Mouse (Mus musculus) heart, adult 2 months (tissue): ENCODE results near the gene Chrna1. TPM values are rescaled to one million over a fixed set of nuclear protein-coding genes. Genes with fewer than 3 reads are reported as not detected.

Experiments used
- DNase-seq, 2 experiments: peaks; one replicate each; pipeline ENCODE4 v3.0.0; 2021
- H3K27ac ChIP-seq: fragments of 200-600 bp; 2 replicates; pipeline ENCODE4 v1.8.1; 2022
- H3K27me3 ChIP-seq: fragments of 200-500 bp; 2 replicates; pipeline ENCODE4 v1.6.1; 2012; ENCODE audit warnings: mild to moderate bottlenecking, low read length, inconsistent platforms, mixed read lengths; ENCODE audit not compliant: control insufficient read depth, insufficient read depth
- H3K36me3 ChIP-seq: fragments of 200-500 bp; 2 replicates; pipeline ENCODE4 v1.6.1; 2012; ENCODE audit warnings: low read length, inconsistent platforms; ENCODE audit not compliant: control insufficient read depth, insufficient read depth
- H3K4me1 ChIP-seq: fragments of 200-500 bp; 2 replicates; pipeline ENCODE4 v1.6.1; 2011; ENCODE audit warnings: low read length; ENCODE audit not compliant: control insufficient read depth, insufficient read depth
- H3K4me3 ChIP-seq: fragments of 200-600 bp; 2 replicates; pipeline ENCODE4 v1.8.1; 2022
- H3K79me2 ChIP-seq: fragments of 200-500 bp; replicated peaks from 2 replicates; pipeline ENCODE4 v1.6.1; 2012; ENCODE audit warnings: mild to moderate bottlenecking, inconsistent platforms, low read length, moderate library complexity, mixed read lengths; ENCODE audit not compliant: control insufficient read depth, insufficient read depth
- H3K9ac ChIP-seq: fragments of 200-500 bp; 2 replicates; pipeline ENCODE4 v1.6.1; 2012; ENCODE audit warnings: low read depth, mild to moderate bottlenecking, control low read depth, inconsistent platforms, low read length, mixed read lengths
- CTCF ChIP-seq: fragments of 200-600 bp; IDR thresholded peaks from 2 replicates; pipeline ENCODE4 v1.8.1; 2022; ENCODE audit warnings: antibody characterized with exemption, mild to moderate bottlenecking, moderate library complexity
- EP300 ChIP-seq: fragments of 200-500 bp; IDR thresholded peaks from 2 replicates; pipeline ENCODE4 v1.6.1; 2011; ENCODE audit warnings: low read depth, low read length, control low read depth; ENCODE audit not compliant: insufficient read depth
- POLR2A ChIP-seq: fragments of 200-500 bp; IDR thresholded peaks from 2 replicates; pipeline ENCODE4 v1.6.1; 2011; ENCODE audit warnings: mild to moderate bottlenecking, low read depth, low read length, control low read depth; ENCODE audit not compliant: insufficient read depth
- WGBS: fragments of 180-500 bp; shearing (Covaris S2); methylation state at CpG from one replicate; pipeline ENCODE4 v1.1.7; 2018; 5-methylcytosine and 5-hydroxymethylcytosine counted together
- intact Hi-C: fragments of 180-260 bp; cut with DNase I; formaldehyde crosslinking; loops from one replicate; pipeline ENCODE4 v1.15.1; 2025
- polyA plus RNA-seq: library from polyadenylated mRNA; depleted of rRNA; stranded (reverse); fragments of >200 nt; gene quantifications from 2 replicates; pipeline ENCODE4 v1.2.3, GENCODE M21; 2012
- total RNA-seq, 2 experiments: library from RNA; stranded (reverse); gene quantifications; 2 replicates each; pipeline ENCODE4 v1.2.3; 2021

Chrna1 gene
- total and polyA plus RNA-seq, 3 experiments: 0.04 TPM; not detected in 2

DNA sequence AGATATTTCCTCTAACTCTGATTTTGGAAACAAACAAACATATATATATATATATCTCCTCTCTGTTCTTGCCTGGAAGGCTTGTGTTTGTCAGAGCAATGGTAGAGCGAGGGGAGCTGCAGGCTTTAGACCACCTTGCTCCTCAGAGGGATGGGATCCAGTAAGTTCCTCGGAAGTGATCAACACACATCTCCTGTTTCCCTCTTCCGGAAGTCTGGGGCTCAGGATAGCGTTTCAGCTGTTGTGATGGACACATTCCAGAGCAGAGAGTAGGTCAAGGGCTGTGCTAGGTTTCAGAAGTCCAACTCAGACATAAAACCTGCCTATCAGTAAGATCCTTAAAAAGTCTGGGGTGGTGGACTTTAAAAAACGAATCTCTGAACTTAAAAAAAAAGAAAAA, 970 bp downstream of the Chrna1 start:
- intact Hi-C loops: no loop called here
- Histone ChIP-seq H3K79me2 (no peaks in the 10 kb centered on the region), H3K4me3 (no peak overlapping the region), H3K27me3 (no peaks in the 10 kb centered on the region), H3K9ac (no peak overlapping the region), H3K27ac (no peak overlapping the region), H3K36me3 (no peaks in the 10 kb centered on the region), H3K4me1 (no peaks in the 10 kb centered on the region)
- 33% methylated on average over 5 of the region's 5 CpGs for WGBS
- no peak for DNase-seq
- no peak for TF ChIP-seq POLR2A
- no peak for TF ChIP-seq CTCF
- no peak for TF ChIP-seq EP300

DNA sequence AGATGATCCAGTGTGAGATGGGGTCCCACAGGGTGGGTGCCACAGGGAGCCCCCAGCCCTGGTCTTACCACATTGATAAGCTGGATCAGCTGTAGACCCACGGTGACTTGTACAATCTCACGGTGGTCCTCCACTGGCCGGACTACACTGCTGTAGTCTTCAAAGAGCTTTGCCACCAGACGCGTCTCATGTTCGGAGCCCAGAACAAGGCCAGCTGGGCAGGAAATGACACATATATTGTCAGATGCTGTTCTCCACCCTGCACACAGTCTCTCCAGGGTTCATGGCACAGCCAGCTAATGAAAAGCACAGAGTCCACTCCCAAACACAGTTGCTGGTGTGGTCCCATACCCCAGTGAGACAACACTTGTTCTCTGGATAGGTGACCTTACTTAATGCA, 5.7 kb downstream of the Chrna1 start:
- WGBS: 45% methylated on average over 6 of the region's 6 CpGs

DNA sequence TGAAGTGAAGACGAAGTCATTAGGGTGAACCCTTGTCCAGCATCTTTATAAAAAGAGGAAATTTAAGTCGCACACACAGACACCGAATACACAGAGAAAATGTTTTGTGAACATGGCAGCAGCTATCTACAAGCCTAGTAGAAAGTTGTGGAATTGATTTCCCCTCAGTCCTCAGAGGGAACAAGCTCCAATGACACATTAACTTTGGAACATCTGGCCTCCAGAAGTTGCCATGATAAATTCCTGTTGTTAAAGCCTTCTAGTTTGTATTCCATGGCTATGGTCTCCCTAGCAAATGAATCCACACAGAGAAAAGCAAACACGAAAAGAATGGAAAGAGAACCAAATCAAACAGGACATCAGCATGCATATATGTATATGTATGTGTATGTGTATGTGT, 6.6 kb downstream of the Chrna1 start:
- H3K4me3 ChIP-seq: no peak overlapping the region
- intact Hi-C loops: no loop called here
- TF ChIP-seq POLR2A: no peak
- no peak for TF ChIP-seq CTCF
- TF ChIP-seq EP300: no peak
- DNase-seq: no peak
- no peaks in the 10 kb centered on the region for H3K79me2 ChIP-seq
- H3K27ac ChIP-seq: no peak overlapping the region
- H3K9ac ChIP-seq: no peak overlapping the region
- H3K27me3 ChIP-seq: no peaks in the 10 kb centered on the region
- H3K36me3 ChIP-seq: no peaks in the 10 kb centered on the region
- 81% methylated on average over 4 of the region's 4 CpGs for WGBS
- H3K4me1 ChIP-seq: no peaks in the 10 kb centered on the region

More for the DNA sequence above, 5.7 kb downstream of the Chrna1 start:
- no peak overlapping the region for H3K9ac ChIP-seq
- H3K4me3 ChIP-seq: no peak overlapping the region
- H3K4me1 ChIP-seq: no peaks in the 10 kb centered on the region
- H3K27ac ChIP-seq: no peak overlapping the region
- no peaks in the 10 kb centered on the region for H3K79me2 ChIP-seq
- TF ChIP-seq CTCF: no peak
- TF ChIP-seq POLR2A: no peak
- no peak for TF ChIP-seq EP300
- DNase-seq: no peak
- intact Hi-C loops: no loop called here
- H3K36me3 ChIP-seq: no peaks in the 10 kb centered on the region
- H3K27me3 ChIP-seq: no peaks in the 10 kb centered on the region

DNA sequence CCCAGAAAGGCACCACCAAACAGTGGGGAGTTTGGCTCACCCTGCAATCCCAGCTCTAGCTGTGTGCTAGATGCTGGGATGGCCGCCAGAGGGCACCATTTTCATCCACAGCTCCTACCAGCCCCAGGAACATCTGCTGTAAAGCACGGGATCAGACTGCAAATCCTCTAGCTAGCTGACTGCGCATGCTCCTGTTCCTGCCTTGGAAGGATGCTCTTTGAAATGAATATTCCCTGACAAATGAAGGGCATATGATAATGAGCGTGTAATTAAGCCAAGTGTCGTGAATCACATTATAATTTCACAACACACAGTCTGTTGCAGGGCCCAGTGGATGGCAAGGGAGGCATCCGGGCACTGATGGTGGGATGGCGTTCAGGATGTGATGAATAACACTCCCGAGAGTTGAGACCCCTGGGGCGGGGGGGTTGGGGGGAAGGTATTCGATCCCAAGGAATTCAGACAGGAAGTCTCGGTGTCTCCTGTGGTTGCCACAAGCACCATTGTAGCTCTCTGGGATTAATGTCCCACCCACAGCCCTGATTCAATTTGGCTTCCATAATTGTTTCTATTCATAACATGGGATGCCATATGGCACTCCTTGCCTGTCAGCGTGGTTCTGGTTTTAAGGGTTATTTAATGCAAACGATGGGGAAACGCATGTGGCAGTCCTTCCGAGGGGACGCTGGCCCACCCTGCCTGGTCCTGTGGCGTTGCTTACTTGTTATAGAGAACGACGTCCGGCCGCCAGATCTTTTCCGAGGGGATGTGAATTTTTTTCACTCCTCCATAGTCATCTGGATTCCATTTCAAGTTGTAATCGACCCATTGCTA, 7.4 kb downstream of the Chrna1 start:
- no peak overlapping the region for H3K9ac ChIP-seq
- peak; percentile 65 to 71 for DNase-seq
- WGBS: 40% methylated on average over 23 of the region's 23 CpGs
- intact Hi-C loops: no loop called here
- no peaks in the 10 kb centered on the region for H3K36me3 ChIP-seq
- H3K27me3 ChIP-seq: no peaks in the 10 kb centered on the region
- no peaks in the 10 kb centered on the region for H3K79me2 ChIP-seq
- no peak overlapping the region for H3K27ac ChIP-seq
- no peak overlapping the region for H3K4me3 ChIP-seq
- TF ChIP-seq CTCF (peak; percentile 93), EP300 (0 out of 2 replicates have a peak, but pooled peaks have one; percentile 26), POLR2A (no peak)
- H3K4me1 ChIP-seq: no peaks in the 10 kb centered on the region

DNA sequence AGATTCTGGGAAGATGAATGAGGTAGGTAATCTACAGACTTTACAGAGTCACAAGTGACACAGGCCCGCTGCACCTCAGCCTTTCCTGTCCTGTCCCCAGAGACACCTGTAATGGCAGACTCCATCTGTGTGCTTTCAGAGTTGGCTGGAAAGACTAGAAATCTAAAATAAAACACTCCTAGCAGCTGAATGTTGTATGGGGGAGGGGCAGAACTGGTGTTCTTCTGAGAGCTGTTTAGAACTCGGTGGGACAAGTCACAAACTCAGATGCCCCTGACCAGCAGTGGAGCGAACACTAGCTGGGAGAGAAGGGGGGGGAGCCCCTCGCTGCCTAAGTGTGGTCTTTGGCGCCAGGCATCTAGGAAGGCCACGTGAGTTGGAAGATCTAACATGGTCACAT, 8.2 kb downstream of the Chrna1 start:
- Histone ChIP-seq H3K27me3 (no peaks in the 10 kb centered on the region), H3K9ac (no peak overlapping the region), H3K27ac (no peak overlapping the region), H3K4me1 (no peaks in the 10 kb centered on the region), H3K4me3 (no peak overlapping the region), H3K79me2 (no peaks in the 10 kb centered on the region), H3K36me3 (no peaks in the 10 kb centered on the region)
- DNase-seq: no peak
- TF ChIP-seq CTCF: no peak
- no peak for TF ChIP-seq POLR2A
- no peak for TF ChIP-seq EP300
- WGBS: 69% methylated on average over 6 of the region's 6 CpGs
- intact Hi-C loops: no loop called here

DNA sequence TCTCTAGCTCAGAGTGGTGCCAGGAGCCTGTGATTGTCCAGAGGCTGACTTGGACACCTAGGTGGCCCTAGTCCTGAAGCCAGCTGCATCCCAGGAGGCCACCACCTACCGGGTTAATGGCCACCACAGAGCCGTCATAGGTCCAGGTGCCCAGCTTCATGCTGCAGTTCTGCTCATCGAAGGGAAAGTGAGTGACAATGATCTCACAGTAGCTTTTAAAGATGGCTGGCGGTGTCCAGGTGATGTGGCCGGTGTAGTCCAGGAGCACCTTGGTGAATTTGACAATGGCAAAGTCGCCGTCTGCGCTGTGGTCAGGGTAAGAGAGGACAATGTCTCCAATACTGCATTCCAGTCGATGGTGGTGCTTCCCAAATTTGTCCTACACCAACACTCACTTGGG, 8.8 kb downstream of the Chrna1 start:
- Histone ChIP-seq H3K27ac (no peak overlapping the region), H3K9ac (no peak overlapping the region)
- intact Hi-C loops: no loop called here

More for the DNA sequence above, 8.8 kb downstream of the Chrna1 start:
- Histone ChIP-seq H3K36me3 (no peaks in the 10 kb centered on the region), H3K4me1 (no peaks in the 10 kb centered on the region), H3K27me3 (no peaks in the 10 kb centered on the region), H3K79me2 (no peaks in the 10 kb centered on the region), H3K4me3 (no peak overlapping the region)
- 89% methylated on average over 9 of the region's 9 CpGs for WGBS
- no peak for DNase-seq
- TF ChIP-seq EP300: no peak
- no peak for TF ChIP-seq POLR2A
- TF ChIP-seq CTCF: no peak
